Mouse (Mus musculus): ENCODE measurements around the gene Cd180.

- TF ChIP-seq CTCF (conservative IDR thresholded peaks at IDR 0.05; ENCODE audit: low read length) (no peak), POU5F1 (IDR thresholded peaks at IDR 0.05; ENCODE audit: borderline replicate concordance, low read length) (no peak), NANOG (IDR thresholded peaks at IDR 0.05; ENCODE audit: borderline replicate concordance, low read length) (no peak)
Observed at GRCm38 (mm10) chr13:102674083-102674482, 19.3 kb upstream of the Cd180 start.

All from E14TG2a.4 (cell line).